Mouse (Mus musculus): ENCODE measurements around the gene Trmt2a. TPM values are rescaled to one million over a fixed set of nuclear protein-coding genes. Genes with fewer than 3 reads are reported as not detected.
A peak's percentile ranks its signal among the peaks of the same experiment; 100 is the strongest.

Gene Trmt2a
- polyA plus RNA-seq, 1 experiment from 2014 or later, result 88.5 TPM

DNA sequence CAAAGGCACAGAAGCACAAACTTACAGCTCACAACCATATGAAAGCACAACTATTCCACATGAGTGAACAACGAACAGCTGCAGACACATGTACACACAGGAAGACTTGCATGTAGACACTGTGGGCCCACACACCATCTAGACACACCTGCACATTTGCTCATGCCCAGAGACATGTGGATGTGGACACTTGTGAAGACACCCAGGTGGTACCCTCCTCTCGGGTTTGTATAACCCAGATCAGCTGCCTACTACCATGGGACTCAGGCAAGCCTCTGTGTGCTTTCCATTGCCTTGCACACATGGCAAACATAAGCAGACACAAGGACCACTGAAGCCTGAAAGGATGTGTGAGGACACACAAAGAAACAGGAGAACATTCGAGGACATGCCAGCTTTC, 17.4 kb upstream of the Trmt2a start:
- DNase-seq (ENCODE audit: low spot score), result peak; percentile 76

DNA sequence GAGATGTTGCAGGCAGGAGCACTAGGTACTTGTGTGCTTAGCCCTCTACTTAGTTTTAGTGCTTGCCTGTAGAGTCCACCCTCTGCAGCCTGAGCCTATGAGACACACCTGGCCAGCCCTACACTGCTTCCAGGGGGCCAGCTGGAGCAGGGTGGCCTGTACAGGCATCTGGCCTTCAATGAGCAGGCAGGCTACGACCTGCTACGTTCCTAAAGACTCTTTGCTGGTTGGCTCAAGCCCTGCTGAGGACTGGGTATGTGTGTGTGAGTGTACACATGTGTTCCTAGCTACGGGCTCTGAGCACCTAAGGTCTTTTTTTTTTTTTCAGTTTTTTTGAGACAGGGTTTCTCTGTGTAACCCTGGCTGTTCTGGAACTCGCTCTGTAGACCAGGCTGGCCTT, 17.0 kb upstream of the Trmt2a start:
- DNase-seq (ENCODE audit: low spot score), result no peak

DNA sequence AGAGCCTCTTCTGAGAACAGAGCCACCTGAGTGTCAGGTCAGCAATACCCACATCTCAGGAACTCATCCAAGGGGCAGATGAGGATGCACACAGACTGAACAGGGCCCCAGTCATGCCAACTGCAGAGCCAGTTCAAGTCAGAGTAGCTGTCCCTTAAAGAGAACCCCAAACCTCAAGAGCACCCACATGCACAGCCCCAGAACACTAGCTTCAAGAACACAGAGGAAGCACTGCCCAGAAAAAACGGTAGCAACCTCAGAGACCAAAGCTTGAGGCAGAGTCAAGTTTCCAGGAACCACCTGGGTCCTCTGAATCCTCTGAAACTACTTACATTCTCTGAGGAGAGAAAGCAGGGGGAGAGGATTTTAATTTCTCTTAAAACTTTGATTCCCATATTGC, 15.0 kb upstream of the Trmt2a start:
- peak; percentile 72 for DNase-seq (ENCODE audit: low spot score)

DNA sequence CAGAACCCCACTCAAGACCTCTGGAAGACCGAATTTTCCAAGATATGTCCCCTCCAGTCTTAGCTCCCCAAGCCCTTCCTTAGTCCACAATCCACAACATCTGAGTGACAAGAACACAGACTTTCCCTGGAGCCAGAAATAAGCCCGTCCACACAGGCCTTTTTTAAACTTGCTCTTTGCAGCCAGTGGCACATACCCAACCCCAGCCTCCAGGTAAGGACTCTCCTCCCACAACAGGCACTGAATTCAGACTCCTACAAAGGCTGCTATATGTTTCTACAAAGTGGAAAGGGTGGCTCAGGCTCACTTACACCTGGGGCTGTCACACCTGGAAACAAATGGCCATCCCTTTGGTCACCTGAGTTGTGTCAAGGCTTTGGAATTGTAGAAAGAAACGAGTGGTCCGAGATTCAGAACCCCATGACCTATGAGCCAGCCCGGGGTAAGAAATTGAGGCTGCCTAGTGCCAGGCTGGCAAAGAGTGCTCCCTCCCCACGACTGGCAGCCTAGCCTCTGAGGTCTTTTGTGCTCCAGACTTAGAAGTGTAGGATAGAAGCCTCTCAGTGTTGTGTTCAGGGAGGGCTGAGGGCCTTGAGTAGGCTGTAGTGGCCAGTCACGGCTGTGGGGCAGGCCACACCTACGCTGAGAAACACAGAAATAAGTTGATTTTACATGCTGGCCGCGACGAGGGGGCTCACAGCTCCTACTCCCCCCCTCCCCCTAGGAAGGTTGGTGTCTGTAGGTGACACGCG, 14.4 kb upstream of the Trmt2a start:
- peak; percentile 26 for DNase-seq (ENCODE audit: low spot score)

DNA sequence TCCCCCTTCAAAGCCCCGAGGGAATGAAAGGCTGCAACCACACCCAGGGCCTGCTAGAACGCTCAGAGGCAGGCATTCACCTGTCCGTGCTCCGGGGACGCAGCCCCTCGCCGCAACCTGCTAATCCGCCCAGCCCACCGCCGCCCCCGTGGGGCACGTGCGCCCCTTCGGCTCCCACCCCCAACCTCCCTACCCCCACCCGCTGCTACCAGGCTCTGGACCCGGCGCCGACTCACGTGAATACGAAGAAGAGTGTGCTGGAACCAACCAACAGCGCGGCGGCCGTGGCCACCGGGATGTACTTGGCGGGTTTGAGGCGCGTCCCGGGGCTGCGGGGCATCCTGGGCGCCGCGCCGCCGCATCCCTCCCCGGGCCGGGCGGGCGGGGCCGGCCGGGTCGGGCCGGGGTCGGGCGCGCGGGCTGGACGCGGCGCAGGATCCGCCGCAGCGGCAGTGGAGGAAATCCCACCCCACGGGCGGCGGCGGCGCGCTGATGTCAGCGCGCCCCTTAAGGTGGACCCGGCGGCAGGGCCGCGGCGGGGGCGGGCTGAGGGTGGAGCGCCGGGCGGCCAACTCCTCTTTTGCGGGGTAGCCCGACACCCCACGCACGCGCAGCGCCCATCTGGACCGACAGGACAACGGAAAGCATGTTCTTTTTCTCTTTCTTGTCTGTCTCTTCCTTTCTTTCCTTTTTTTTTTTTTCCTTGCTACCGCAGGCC, 13.6 kb upstream of the Trmt2a start, which contains the start of gene Zdhhc8:
Gene Zdhhc8 (minus strand): TSS at position 466 of the 718 bp plus-strand sequence.
- peak; percentile 74 for DNase-seq (ENCODE audit: low spot score)

DNA sequence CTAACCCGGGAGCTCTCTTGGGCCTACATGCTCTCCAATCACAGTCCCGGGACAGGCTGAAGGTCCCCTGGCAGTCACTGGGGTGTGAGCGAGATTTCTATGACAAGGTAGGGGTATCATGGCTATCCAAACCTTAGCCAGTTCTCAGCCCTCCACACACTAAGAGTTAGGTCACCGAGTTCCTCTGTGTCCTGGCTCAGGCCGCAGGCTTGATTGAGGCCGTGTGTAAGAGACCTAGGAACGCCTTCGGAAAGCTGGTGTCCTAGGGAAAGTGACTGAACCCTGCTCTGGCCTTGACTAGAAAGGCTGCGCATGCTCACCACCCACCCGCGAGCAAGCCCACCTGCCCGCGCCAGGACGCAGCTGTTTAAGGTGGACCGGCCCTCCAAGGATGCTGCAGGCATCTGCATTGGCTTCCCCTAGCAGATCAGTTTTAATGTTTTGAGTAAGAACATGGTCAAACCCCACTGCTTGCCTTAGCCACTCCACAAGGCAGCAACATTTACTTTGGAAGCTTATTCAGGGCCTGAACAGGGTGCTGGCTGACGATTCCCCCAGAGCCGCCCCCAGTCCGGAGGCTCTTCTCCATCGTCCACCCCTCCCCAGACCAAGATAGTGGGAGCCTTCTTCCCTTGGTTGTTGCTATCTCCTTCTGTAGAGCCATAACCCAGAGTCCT, 13.0 kb upstream of the Trmt2a start:
- no peak for DNase-seq (ENCODE audit: low spot score)

DNA sequence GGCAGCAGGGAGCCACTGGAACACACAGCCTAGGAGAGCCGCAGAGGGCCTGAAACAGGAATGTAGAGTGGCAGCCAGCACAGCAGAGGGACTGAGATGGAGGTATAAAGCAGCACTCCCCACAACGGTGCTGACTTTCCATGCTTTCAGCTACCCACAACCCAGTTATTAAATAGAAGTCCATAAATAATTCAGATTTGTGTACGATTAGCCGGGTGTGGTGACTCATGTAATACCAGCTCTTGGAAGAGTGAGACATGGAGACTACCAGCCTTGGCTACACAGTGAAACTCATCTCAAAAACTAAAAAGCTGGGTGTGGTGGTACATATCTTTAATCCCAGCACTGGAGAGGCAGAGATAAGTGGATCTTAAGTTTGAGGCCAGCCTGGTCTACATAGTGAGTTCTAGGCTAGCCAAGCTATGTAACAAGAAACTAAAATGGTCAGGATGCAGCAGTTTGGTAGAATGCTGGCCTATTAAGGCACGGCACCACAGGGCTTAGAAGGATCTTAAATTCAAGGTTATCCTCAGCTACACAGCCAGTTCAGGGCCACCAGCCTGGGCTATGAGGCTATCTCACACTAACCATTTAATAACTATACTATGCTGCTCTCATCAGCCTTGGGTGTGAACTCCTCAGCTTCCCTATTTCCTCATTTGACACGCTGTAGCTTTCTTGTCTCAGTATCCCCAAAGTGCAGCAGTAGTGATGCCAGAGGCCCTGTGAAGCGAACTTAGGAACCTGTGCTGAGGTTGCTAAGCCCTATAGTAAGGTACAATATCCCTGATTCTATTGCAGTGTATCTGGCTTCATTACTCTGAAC, 11.6 kb upstream of the Trmt2a start:
- no peak for DNase-seq (ENCODE audit: low spot score)

DNA sequence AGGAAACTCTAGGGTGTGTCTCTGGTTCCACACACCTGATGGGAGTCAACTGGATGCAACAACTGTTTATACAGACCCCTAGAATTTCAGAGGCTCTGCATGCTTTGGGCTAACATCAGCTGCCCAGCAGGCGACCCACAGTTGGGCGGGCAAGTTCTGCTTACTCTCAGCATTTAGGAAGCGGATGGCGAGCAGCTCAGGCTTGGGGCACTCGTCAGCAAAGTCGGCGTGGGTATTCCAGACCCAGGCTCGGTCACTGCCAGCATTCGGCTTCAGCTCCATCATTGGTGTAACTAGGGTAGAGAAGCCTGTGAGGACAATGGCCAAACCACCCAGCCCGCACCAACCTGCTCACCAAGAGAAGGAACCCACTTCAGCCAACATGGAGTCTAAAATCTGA, 6.9 kb upstream of the Trmt2a start:
- DNase-seq (ENCODE audit: low spot score), result no peak

DNA sequence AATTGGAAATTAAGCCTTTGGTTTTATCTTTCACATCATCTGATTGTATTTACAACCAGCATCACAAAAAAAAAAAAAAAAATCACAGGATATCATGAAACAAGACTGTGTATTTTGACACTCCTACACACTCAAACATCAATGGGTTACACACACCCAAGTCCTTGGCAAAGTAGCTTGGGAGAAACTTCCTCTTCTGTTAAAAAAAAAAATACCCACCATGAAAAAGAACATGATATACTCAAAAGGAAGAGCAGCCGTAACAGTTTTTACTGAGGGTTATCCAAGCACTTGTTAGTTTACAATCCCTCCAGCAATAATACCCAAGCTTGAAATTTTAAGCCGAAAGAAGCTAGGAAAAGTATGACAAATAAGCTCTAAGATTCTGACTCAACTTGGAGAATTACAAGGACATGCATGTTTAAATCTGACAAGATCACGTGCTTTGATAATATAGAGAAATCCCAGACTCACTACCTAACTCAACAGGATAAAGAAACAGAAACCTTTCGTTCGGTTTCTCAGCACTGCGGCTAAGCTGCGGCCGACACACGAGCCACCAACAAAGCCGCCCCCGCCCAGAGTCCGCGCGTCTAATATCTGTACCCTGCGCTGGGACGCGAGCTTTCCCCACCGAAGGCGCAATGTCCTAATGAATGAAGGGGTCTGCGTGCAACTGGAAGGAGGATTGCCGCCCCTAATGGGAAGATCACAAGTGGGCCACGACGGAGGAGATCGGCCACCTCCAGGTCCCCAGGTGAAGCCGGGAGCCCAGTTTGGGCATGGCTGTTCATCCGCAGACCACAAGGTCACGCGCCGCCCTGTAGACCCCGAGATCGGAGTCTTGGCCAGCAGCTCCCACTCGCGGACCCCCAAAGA, 719 bp upstream of the Trmt2a start:
- DNase-seq (ENCODE audit: low spot score), result no peak

DNA sequence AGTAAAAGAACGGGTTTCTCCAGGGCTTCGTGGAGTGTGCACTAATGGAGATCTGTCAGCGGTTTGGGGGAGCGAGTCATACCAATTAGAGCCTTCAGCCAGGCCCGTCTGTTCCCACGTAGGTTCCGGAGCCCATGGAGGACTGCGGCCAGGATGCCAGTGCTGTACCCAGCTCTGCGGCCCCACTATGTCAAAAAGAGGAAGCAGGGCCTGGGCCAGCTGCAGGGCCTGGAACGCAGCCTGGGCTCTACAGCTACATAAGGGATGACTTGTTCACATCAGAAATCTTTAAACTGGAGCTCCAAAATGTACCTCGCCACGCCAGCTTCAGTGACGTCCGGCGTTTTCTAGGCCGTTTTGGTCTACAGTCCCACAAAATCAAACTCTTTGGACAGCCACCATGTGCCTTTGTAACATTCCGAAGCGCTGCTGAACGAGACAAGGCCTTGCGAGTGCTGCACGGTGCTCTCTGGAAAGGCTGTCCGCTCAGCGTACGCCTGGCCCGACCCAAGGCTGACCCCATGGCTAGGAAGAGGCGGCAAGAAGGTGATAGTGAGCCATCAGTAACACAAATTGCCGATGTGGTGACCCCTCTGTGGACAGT, 987 bp downstream of the Trmt2a start:
- DNase-seq (ENCODE audit: low spot score), result peak; percentile 30

DNA sequence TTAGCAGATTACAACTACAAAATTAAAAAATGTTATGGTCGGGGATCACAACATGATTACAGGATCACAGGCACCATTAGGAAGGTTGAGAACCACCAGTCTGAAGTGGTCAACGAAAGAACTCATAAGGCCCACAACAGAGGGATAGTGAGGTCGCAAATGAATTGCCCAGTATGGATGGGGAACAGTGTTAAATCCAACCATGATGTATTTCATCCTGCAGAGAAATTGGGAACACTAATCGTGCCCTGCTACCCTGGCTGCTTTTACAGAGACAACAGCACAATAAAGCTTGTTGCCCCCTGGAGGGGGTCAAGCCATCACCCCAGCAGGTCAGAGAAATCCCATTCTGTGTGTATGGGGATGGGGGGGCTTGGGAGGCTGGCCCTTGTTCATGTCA, 1.8 kb downstream of the Trmt2a start:
- DNase-seq (ENCODE audit: low spot score), result no peak

DNA sequence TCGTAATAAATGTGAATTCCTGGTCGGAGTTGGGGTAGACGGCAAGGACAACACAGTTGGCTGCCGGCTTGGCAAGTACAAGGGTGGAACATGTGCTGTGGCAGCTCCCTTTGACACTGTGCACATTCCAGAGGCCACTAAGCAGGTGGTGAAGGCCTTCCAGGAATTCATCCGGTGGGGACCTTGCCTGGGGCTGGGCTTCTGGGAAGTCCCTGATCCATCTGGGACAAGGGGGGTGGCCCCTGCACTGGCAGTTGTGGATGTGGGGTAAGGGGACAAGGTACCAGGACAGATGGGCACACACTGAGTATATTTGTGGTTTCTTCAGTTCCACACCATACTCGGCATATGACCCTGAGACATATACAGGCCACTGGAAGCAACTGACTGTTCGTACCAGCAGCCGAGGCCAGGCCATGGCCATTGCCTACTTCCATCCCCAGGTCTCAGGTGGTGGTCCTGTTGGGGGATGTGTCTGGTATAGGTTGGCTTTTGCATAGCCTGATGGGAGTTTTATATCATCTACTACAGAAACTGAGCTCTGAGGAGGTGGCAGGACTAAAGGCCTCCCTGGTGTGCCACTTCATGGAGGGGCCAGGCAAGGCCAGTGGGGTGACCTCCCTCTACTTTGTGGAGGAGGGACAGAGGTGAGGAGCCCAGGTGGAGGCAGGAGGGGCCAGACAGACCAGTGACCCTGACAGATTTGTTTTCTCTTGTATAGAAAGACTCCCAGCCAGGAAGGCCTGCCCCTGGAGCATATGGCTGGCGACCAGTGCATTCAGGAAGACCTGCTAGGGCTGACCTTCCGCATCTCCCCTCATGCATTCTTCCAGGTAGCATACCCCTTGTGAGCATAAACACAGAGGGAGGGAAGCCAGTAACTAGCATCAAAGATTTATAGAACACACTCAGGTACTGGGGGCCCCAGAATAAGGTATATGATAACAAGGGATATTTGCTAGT, 2.6 kb downstream of the Trmt2a start:
- DNase-seq (ENCODE audit: low spot score), result no peak

DNA sequence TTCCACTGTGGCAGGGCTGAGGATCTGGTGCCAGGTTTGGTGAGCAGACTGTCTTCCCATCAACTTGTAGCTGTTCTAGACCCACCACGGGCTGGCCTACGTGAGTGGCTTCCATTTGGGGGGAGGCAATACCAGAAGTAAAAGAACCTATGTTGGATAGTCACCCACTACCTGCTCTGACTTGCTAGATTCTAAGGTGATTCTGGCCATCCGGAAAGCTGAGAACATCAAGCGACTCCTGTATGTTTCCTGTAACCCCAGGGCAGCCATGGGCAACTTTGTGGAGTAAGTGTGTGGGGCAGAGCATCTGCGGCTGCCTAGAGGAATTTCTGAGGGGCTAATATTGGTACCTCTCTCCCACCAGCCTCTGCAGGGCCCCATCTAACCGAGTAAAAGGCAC, 4.3 kb downstream of the Trmt2a start:
- DNase-seq (ENCODE audit: low spot score), result no peak

DNA sequence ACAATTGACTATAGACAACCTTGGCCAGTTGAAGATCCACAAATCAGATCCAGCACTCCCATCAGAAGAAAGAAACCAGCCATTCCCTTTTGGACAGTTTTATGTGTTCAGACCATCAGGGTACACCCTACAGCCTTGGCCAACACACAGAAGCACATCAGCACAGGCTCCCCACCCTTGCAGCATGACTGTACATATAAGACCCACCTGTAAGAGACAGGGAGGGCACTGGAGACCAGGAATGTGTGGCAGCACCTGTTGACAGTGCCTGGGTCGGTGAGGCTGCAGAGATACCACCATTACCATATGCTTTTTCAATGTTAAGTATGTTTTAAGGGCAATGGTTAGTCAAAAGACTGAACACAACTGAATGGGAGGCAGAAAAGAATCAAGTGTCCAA, 5.4 kb downstream of the Trmt2a start:
- no peak for DNase-seq (ENCODE audit: low spot score)

DNA sequence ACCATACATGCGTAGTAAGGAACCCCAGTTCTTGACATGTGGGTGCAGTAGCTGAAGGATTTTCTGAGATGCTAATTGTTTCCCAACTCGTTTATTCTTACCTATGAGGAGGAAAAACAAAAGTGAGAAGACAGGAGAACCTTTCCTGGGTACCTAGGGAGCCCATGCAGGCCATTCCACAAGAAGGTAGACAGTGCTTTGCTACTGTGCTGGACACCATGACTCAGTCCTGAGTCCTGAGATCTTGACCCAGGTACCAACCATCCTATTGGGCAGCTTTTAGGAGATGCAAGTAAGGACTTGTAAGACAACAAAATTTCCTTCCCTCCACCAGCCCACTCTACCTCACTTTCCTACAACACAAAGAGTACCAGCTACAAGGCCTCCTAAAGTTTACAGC, 9.7 kb downstream of the Trmt2a start, which contains the start of gene Gm49776:
Gene Gm49776 (minus strand): TSS at position 101 of the 400 bp plus-strand sequence.
- DNase-seq (ENCODE audit: low spot score), result no peak

DNA sequence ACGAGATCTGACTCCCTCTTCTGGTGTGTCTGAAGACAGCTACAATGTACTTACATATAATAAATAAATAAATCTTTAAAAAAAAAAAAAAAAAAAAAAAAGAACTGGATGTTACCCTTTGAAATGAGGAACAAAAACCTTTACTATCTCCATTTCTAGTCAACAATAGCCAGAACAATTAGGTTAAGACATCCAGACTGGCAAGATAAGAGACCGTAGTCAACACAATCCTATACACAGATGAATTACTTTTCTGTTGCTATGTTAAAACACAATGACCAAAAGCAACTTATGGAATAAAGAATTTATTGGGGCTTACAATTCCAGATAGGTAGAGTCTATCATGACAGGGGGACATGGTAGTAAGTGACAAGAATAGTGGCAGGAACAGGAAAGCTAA, 16.5 kb downstream of the Trmt2a start:
- no peak for DNase-seq (ENCODE audit: low spot score)

DNA sequence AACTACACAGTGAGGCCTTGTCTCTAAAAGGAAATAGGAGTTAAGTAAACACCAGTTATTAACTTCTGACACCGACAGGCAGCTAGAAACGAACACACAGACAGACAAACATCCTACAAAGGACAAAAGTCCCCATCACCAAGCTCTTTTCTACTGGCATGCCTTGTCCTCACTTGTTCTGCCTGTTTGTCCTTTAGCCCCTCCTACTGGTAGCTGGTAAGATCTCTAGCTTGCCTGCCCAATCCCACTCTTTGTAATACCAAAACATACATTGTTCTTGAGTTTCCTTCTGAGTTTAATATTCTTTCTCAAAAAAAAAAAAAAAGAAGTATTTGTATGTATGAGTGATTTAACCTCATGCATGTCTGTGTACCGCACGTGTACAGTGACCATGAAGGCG, 19.7 kb downstream of the Trmt2a start:
- peak; percentile 59 for DNase-seq (ENCODE audit: low spot score)

DNA sequence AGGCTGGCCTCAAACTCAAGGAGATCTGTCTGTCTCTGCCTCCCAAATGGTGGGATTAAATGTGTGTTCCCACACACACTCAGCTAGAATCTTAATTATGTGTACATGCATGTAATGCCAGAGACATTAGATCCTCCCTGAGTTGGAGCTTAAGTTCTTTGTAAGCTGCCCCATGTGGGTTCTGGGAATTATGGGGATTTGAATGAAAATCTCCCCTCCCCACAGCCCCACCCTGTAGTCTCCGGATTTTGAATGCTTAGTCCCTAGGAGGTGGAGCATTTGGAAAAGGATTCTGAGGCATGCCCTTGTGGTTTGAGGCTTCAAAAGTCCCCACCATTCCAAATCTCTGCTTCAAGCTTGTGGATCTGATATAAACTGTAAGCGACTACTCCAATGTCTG, 26.7 kb downstream of the Trmt2a start:
- DNase-seq (ENCODE audit: low spot score), result no peak

DNA sequence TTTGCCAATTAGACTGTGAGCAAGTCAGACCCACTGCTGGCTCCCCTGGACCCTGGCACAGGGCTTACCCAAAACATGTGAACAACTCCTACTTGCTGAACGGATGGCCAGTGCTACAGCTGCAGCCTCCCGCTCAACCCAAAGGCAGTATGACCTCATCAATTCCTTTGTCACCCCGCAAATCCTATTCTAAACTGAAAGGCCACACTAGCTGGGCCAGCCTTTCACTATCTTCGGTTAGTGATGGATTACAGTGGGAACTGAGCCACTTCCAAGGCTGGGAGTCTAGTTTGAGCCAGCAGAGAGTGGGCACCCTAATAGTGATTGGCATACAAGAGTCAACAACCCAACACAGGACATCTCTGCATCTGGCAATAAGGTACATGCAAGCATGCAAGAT, 39.7 kb downstream of the Trmt2a start:
- peak; percentile 5 for DNase-seq (ENCODE audit: low spot score)

Data from thymus, postnatal 0 days (tissue).